Mouse (Mus musculus) erythroblast, embryonic 14.5 days (primary cell): ENCODE measurements around the gene Zdhhc13.

Experiments
- GATA1 ChIP-seq: IDR thresholded peaks from 2 replicates; pipeline ENCODE4 v1.6.1; 2012; ENCODE audit warnings: low read length, inconsistent platforms, mixed read lengths
- TAL1 ChIP-seq: IDR thresholded peaks from 3 replicates; pipeline ENCODE4 v1.6.1; 2012; ENCODE audit warnings: low read length, inconsistent platforms, mixed read lengths

DNA sequence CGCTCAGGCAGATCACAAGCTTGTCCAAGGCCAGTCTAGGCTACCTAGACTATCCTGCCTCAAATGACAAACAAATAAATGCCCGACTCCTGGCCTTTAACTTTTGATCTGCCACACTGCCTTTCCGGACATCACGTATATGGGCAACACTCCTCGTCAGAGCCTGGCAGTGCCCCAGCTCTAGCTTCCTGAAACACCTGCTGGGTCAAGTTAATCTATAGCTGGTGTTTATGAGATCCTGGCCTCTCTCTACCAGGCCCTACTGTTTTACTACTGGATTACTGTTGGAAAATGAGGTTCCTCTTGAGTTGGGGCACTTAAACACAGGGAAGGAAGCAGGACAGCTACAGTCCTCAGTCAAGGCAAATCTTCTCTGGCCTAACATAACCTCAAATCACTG, 15.5 kb upstream of the Zdhhc13 start:
- no peak for TF ChIP-seq GATA1
- no peak for TF ChIP-seq TAL1
